ENCODE assay signal across 8 mouse cellular contexts in genomic region chr17:26506997-26507871, GRCm38 (mm10). TPM values are rescaled to one million over a fixed set of nuclear protein-coding genes. Genes with fewer than 3 reads are reported as not detected.
DNase-seq lines count a peak whose midpoint lies in the region; ATAC-seq and TF ChIP-seq lines count a peak whose summit lies in the region.

No protein-coding gene starts in this region.

- intact Hi-C loops in heart, adult 2 months (cut with DNase I), result no loop called here

- peak; percentile 77 for DNase-seq in 3T3-L1 (ENCODE audit: low read depth, low spot score)
- no peak for DNase-seq in MEL (ENCODE audit: low read depth, low spot score)
- peak; percentile 54 for DNase-seq in embryo, embryonic 10.5 days (ENCODE audit: low spot score)
- peak; percentile 74 to 76 for DNase-seq in heart, adult 2 months
- peak; percentile 73 for DNase-seq in kidney, adult 2 months
- DNase-seq in liver, postnatal 0 days, result peak; percentile 60
- DNase-seq in urinary bladder, postnatal 4 days (ENCODE audit: low spot score in 2 of 2), result no peak

- H3K9me3 ChIP-seq in MEL (replicated peaks; ENCODE audit: insufficient read depth, low read length), result no peaks in the 10 kb centered on the region
- H3K9me3 ChIP-seq in liver, postnatal 0 days (ENCODE audit: low read length), result no peaks in the 10 kb centered on the region
- H3K9me3 ChIP-seq in neural tube, embryonic 14.5 days (ENCODE audit: control insufficient read depth, low read length), result no peaks in the 10 kb centered on the region

- WGBS in heart, adult 2 months, result under 1% methylated on average over 24 of the region's 24 CpGs
- WGBS in kidney, adult 2 months, result 5% methylated on average over 24 of the region's 24 CpGs
- WGBS in liver, postnatal 0 days (ENCODE audit: insufficient replicate concordance), result 26% methylated on average over 24 of the region's 24 CpGs
- 19% methylated on average over 24 of the region's 24 CpGs for WGBS in neural tube, embryonic 14.5 days

- peak overlapping the region; percentile 83; the same call in 1 of the 2 replicates for H3K27ac ChIP-seq in MEL (ENCODE audit: control insufficient read depth, low read depth, low read length)
- peak overlapping the region; percentile 100 for H3K27ac ChIP-seq in heart, adult 2 months
- H3K27ac ChIP-seq in kidney, adult 2 months (ENCODE audit: insufficient read depth, low read depth, low read length), result peak overlapping the region; percentile 98
- H3K27ac ChIP-seq in liver, postnatal 0 days (ENCODE audit: low read depth), result peak overlapping the region; percentile 99
- peak overlapping the region; percentile 99 for H3K27ac ChIP-seq in neural tube, embryonic 14.5 days (ENCODE audit: low read depth, low read length)

- H3K79me2 ChIP-seq in MEL (ENCODE audit: control insufficient read depth, insufficient read depth, low read length, poor library complexity), result peaks cover 11% of the 10 kb centered on the region
- H3K79me2 ChIP-seq in heart, adult 2 months (replicated peaks; ENCODE audit: control insufficient read depth, insufficient read depth, low read length), result no peaks in the 10 kb centered on the region; the same call in none of the 2 replicates

- H3K4me1 ChIP-seq in MEL (ENCODE audit: control insufficient read depth in 1 of 2, insufficient read depth in 2 of 2, low read length in 2 of 2), result peaks cover 9 to 30% of the 10 kb centered on the region in 2 experiments
- H3K4me1 ChIP-seq in heart, adult 2 months (ENCODE audit: control insufficient read depth, insufficient read depth, low read length), result peaks cover 27% of the 10 kb centered on the region
- H3K4me1 ChIP-seq in kidney, adult 2 months (ENCODE audit: control insufficient read depth, insufficient read depth, low read length), result peaks cover 23% of the 10 kb centered on the region
- peaks cover 42% of the 10 kb centered on the region for H3K4me1 ChIP-seq in liver, postnatal 0 days (ENCODE audit: insufficient read depth)
- peaks cover 45% of the 10 kb centered on the region for H3K4me1 ChIP-seq in neural tube, embryonic 14.5 days (ENCODE audit: control insufficient read depth, insufficient read depth, low read length)

- no peak for TF ChIP-seq EP300 in MEL (IDR thresholded peaks at IDR 0.05; ENCODE audit: low read depth in 1 of 2, low read length in 2 of 2)
- peak; percentile 54; the same call in 1 of the 2 replicates for TF ChIP-seq EP300 in heart, adult 2 months (IDR thresholded peaks at IDR 0.05; ENCODE audit: insufficient read depth, low read depth, low read length)
- no peak for TF ChIP-seq EP300 in liver, postnatal 0 days (IDR thresholded peaks at IDR 0.05; ENCODE audit: low read depth)

- H3K36me3 ChIP-seq in MEL (ENCODE audit: control insufficient read depth in 1 of 2, insufficient read depth in 2 of 2, low read length in 2 of 2), result peaks cover 0 to 11% of the 10 kb centered on the region in 2 experiments; a peak in 2 of 4 replicates
- H3K36me3 ChIP-seq in heart, adult 2 months (ENCODE audit: control insufficient read depth, insufficient read depth, low read length), result peaks cover 20% of the 10 kb centered on the region
- H3K36me3 ChIP-seq in kidney, adult 2 months (ENCODE audit: control insufficient read depth, insufficient read depth, low read length), result peaks cover 12% of the 10 kb centered on the region
- H3K36me3 ChIP-seq in liver, postnatal 0 days (replicated peaks; ENCODE audit: insufficient read depth, low read length), result peaks cover 27% of the 10 kb centered on the region
- H3K36me3 ChIP-seq in neural tube, embryonic 14.5 days (ENCODE audit: control insufficient read depth, insufficient read depth, low read length), result no peaks in the 10 kb centered on the region

- H3K4me2 ChIP-seq in liver, postnatal 0 days (ENCODE audit: low read depth, low read length), result peak overlapping the region; percentile 85
- peak overlapping the region; percentile 51 for H3K4me2 ChIP-seq in neural tube, embryonic 14.5 days (ENCODE audit: low read depth, low read length)

- H3K9ac ChIP-seq in MEL (ENCODE audit: control insufficient read depth, low read depth, low read length, poor library complexity, severe bottlenecking), result peak overlapping the region; percentile 86
- peak overlapping the region; percentile 93 for H3K9ac ChIP-seq in heart, adult 2 months (ENCODE audit: low read depth, low read length)
- H3K9ac ChIP-seq in liver, postnatal 0 days (replicated peaks), result peak overlapping the region; percentile 95
- peak overlapping the region; percentile 95 for H3K9ac ChIP-seq in neural tube, embryonic 14.5 days (replicated peaks; ENCODE audit: low read depth, low read length)

- peak; percentile 2 for ATAC-seq in liver, postnatal 0 days
- ATAC-seq in neural tube, embryonic 14.5 days (ENCODE audit: low read depth), result no peak

- TF ChIP-seq CTCF in MEL (IDR thresholded peaks at IDR 0.05 in 2 of 3, conservative IDR thresholded peaks at IDR 0.05 in 1 of 3; ENCODE audit: control insufficient read depth in 1 of 3, insufficient read depth in 1 of 3, low read depth in 2 of 3, low read length in 3 of 3, poor library complexity in 1 of 3, severe bottlenecking in 1 of 3), result no peak
- no peak for TF ChIP-seq CTCF in heart, adult 2 months (IDR thresholded peaks at IDR 0.05)
- no peak for TF ChIP-seq CTCF in kidney, adult 2 months (conservative IDR thresholded peaks at IDR 0.05; ENCODE audit: insufficient read depth, insufficient read length, low read depth, low read length)
- TF ChIP-seq CTCF in liver, postnatal 0 days (IDR thresholded peaks at IDR 0.05; ENCODE audit: low read depth), result no peak

- TF ChIP-seq RAD21 in MEL (IDR thresholded peaks at IDR 0.05; ENCODE audit: low read depth, low read length), result no peak

- no peak for TF ChIP-seq POLR2A in MEL (IDR thresholded peaks at IDR 0.05; ENCODE audit: control insufficient read depth in 1 of 2, insufficient read depth in 1 of 2, low read depth in 1 of 2, low read length in 2 of 2, poor library complexity in 1 of 2)
- peak; percentile 55 for TF ChIP-seq POLR2A in heart, adult 2 months (IDR thresholded peaks at IDR 0.05; ENCODE audit: insufficient read depth, low read depth, low read length)
- peak; percentile 30 for TF ChIP-seq POLR2A in kidney, adult 2 months (IDR thresholded peaks at IDR 0.05; ENCODE audit: low read depth, low read length)

- H3K4me3 ChIP-seq in MEL (ENCODE audit: control insufficient read depth in 1 of 2, insufficient read depth in 1 of 2, low read depth in 2 of 2, low read length in 2 of 2), result peak overlapping the region; percentile 64 to 78
- peak overlapping the region; percentile 68 for H3K4me3 ChIP-seq in heart, adult 2 months
- peak overlapping the region; percentile 85 for H3K4me3 ChIP-seq in kidney, adult 2 months (ENCODE audit: insufficient read depth, low read depth, low read length)
- H3K4me3 ChIP-seq in liver, postnatal 0 days (ENCODE audit: low read depth, low read length), result peak overlapping the region; percentile 76
- H3K4me3 ChIP-seq in neural tube, embryonic 14.5 days (ENCODE audit: low read depth, low read length), result peak overlapping the region; percentile 84

- H3K27me3 ChIP-seq in MEL (ENCODE audit: control insufficient read depth in 1 of 2, insufficient read depth in 2 of 2, low read length in 2 of 2), result no peaks in the 10 kb centered on the region
- no peaks in the 10 kb centered on the region for H3K27me3 ChIP-seq in heart, adult 2 months (ENCODE audit: control insufficient read depth, insufficient read depth, low read length)
- no peaks in the 10 kb centered on the region for H3K27me3 ChIP-seq in kidney, adult 2 months (replicated peaks; ENCODE audit: control insufficient read depth, insufficient read depth, low read length)
- no peaks in the 10 kb centered on the region for H3K27me3 ChIP-seq in liver, postnatal 0 days (ENCODE audit: insufficient read depth, low read length)
- no peaks in the 10 kb centered on the region for H3K27me3 ChIP-seq in neural tube, embryonic 14.5 days (ENCODE audit: control insufficient read depth, insufficient read depth, low read length)

TF ChIP-seq in MEL, 35 proteins besides CTCF, POLR2A, EP300 and RAD21 (continues in another document):
- no peak for TF ChIP-seq ZC3H11A (IDR thresholded peaks at IDR 0.05; ENCODE audit: low read depth, low read length)
- no peak for TF ChIP-seq CHD2 (IDR thresholded peaks at IDR 0.05; ENCODE audit: low read length)
- TF ChIP-seq MYB (IDR thresholded peaks at IDR 0.05; ENCODE audit: low read depth, low read length), result no peak
- no peak for TF ChIP-seq MAZ (IDR thresholded peaks at IDR 0.05; ENCODE audit: low read depth, low read length)
- no peak for TF ChIP-seq KAT2A (conservative IDR thresholded peaks at IDR 0.05; ENCODE audit: low read depth, low read length)
- no peak for TF ChIP-seq CHD1 (IDR thresholded peaks at IDR 0.05; ENCODE audit: low read depth, low read length)
- TF ChIP-seq SMC3 (IDR thresholded peaks at IDR 0.05; ENCODE audit: low read depth, low read length), result no peak
- no peak for TF ChIP-seq ZKSCAN1 (IDR thresholded peaks at IDR 0.05; ENCODE audit: low read depth, low read length)
- TF ChIP-seq USF2 (IDR thresholded peaks at IDR 0.05; ENCODE audit: borderline replicate concordance in 1 of 2, insufficient read depth in 1 of 2, low read depth in 1 of 2, low read length in 2 of 2), result no peak
- TF ChIP-seq UBTF (IDR thresholded peaks at IDR 0.05; ENCODE audit: borderline replicate concordance, insufficient read depth, low read depth, low read length), result no peak
- no peak for TF ChIP-seq MEF2A (IDR thresholded peaks at IDR 0.05; ENCODE audit: extremely low read depth, insufficient replicate concordance, low read depth, low read length, poor library complexity, severe bottlenecking)
- no peak for TF ChIP-seq ETS1 (IDR thresholded peaks at IDR 0.05; ENCODE audit: low read depth, low read length)

RNA-seq across cellular contexts. Expression of gene Ergic1, which starts 54.1 kb away (rescaled TPM):
- total RNA-seq in MEL (2012; rRNA removed), result 73.8 and 78.5 TPM in 2 replicates
- polyA plus RNA-seq in MEL (2012; ENCODE audit: insufficient read depth in 1 of 2, insufficient read length in 2 of 2, low read depth in 1 of 2, low replicate concordance in 2 of 2, missing spikeins in 1 of 2), result 100 to 1,000 TPM in 1 of 2 experiments, 10 to 100 TPM in 1; 95.6 to 730 TPM
- total RNA-seq in heart, adult 2 months (2021), result 10 to 100 TPM; 53.6 to 59.4 TPM
- 64.4 and 84.3 TPM in 2 replicates for polyA plus RNA-seq in heart, adult 2 months (2012; rRNA removed)
- polyA plus RNA-seq in kidney, adult 2 months (2012; rRNA removed), result 131 and 141 TPM in 2 replicates
- polyA plus RNA-seq in liver, postnatal 0 days (2015; fragmentation: Nextera tagmentation; extraction: Ambion mirVana), result 34.4 and 35.0 TPM in 2 replicates
- 103 and 105 TPM in 2 replicates for polyA plus RNA-seq in neural tube, embryonic 14.5 days (2014; fragmentation: Nextera tagmentation; extraction: Ambion mirVana)

RNA-seq across cellular contexts. Expression of gene Dusp1, which starts 54.7 kb away (rescaled TPM):
- 0.96 and 1.0 TPM in 2 replicates for total RNA-seq in MEL (2012; rRNA removed)
- 1 to 10 TPM in 1 of 2 experiments, not detected in 1; 5.0 TPM for polyA plus RNA-seq in MEL (2012; ENCODE audit: insufficient read depth in 1 of 2, insufficient read length in 2 of 2, low read depth in 1 of 2, low replicate concordance in 2 of 2, missing spikeins in 1 of 2)
- 10 to 100 TPM; 61.4 to 71.3 TPM for total RNA-seq in heart, adult 2 months (2021)
- polyA plus RNA-seq in heart, adult 2 months (2012; rRNA removed), result 122 and 171 TPM in 2 replicates
- 52.4 and 66.1 TPM in 2 replicates for polyA plus RNA-seq in kidney, adult 2 months (2012; rRNA removed)
- 13.4 and 14.2 TPM in 2 replicates for polyA plus RNA-seq in liver, postnatal 0 days (2015; fragmentation: Nextera tagmentation; extraction: Ambion mirVana)
- 26.9 and 27.2 TPM in 2 replicates for polyA plus RNA-seq in neural tube, embryonic 14.5 days (2014; fragmentation: Nextera tagmentation; extraction: Ambion mirVana)

Comparison
In these comparisons a context has a peak if more than half of its experiments do, and no peak if none do; other contexts are left out.
1. DNase-seq: peak in 3T3-L1 (single experiment), embryo, embryonic 10.5 days (single experiment), heart, adult 2 months (2 of 2), kidney, adult 2 months (single experiment) and liver, postnatal 0 days (single experiment); none in MEL (single experiment) and urinary bladder, postnatal 4 days (0 of 2).
2. POLR2A ChIP-seq: peak in heart, adult 2 months (single experiment) and kidney, adult 2 months (single experiment); none in MEL (0 of 2).
3. Peak in every context shown above with its lines, with median percentiles within 50 percentile points of each other: H3K27ac ChIP-seq, H3K4me3 ChIP-seq and H3K9ac ChIP-seq.